Mouse (Mus musculus): ENCODE data around the gene Tmem220.

DNA sequence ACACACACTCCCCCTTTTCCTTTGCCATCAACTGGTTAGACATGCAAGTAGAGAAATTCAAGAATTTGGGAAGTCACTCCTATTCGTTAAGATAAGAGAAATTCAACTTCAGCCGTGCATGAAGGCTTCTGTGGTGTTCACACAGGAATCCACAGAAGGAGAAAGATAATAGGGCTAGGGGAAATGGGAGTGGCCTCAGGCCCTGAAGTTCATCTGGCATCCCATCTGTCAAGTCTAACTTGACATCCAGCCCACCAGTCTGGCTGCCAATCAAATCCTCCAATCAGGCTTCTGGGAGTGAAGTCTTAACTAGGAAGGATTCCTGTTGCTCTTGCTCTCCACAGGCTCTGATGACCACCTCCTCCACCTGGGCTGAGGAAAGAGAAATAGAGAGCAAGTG is 22.0 kb upstream of the Tmem220 start:
- no peak for TF ChIP-seq POLR2A (IDR thresholded peaks at IDR 0.05; ENCODE audit: borderline replicate concordance, extremely low read depth, insufficient read depth, insufficient read length, poor library complexity, severe bottlenecking)
- TF ChIP-seq CTCF (IDR thresholded peaks at IDR 0.05; ENCODE audit: borderline replicate concordance, extremely low read depth, insufficient read depth, insufficient read length), result no peak
